Mouse (Mus musculus) thymus, postnatal 4 days (tissue): ENCODE measurements around the gene Tecpr2.
A peak's percentile ranks its signal among the peaks of the same experiment; 100 is the strongest.
"Not testable (repeated sequence)": the region's sequence is repeated elsewhere in the genome, so short reads cannot be mapped to it uniquely, and the experiment has no call there.

Source experiments
- DNase-seq: peaks from one replicate; pipeline ENCODE4 v3.0.0; 2021

Gene Tecpr2

GRCm38 (mm10) chr12:110889036-110890020, at the start of gene Tecpr2, which contains the start of gene Cinp:
Tecpr2 (plus strand) TSS chr12:110889264.
Cinp (minus strand) TSS chr12:110889145.
- DNase-seq, result peak; percentile 94

- DNase-seq, result peak; percentile 98
These were observed 48.5 kb upstream of the Tecpr2 start, which contains the start of gene Mok for GRCm38 (mm10) chr12:110840348-110841198. Mok (minus strand) TSS chr12:110840939.

- no peak for DNase-seq
These were observed 47.2 kb upstream of the Tecpr2 start for GRCm38 (mm10) chr12:110841731-110842493.

GRCm38 (mm10) chr12:110843194-110844048, 45.6 kb upstream of the Tecpr2 start:
- peak; percentile 89 for DNase-seq

GRCm38 (mm10) chr12:110844227-110845130, 44.6 kb upstream of the Tecpr2 start:
- peak; percentile 33 for DNase-seq

GRCm38 (mm10) chr12:110845131-110845880, 43.8 kb upstream of the Tecpr2 start:
- peak; percentile 63 for DNase-seq

GRCm38 (mm10) chr12:110846191-110846765, 42.8 kb upstream of the Tecpr2 start:
- DNase-seq, result no peak

GRCm38 (mm10) chr12:110850010-110850928, 38.8 kb upstream of the Tecpr2 start, which contains the start of gene Zfp839:
Zfp839 (plus strand) TSS chr12:110850253.
- DNase-seq, result peak; percentile 86

- peak; percentile 36 for DNase-seq
These were observed 38.2 kb upstream of the Tecpr2 start for GRCm38 (mm10) chr12:110850929-110851256.

- peak; percentile 42 for DNase-seq
These were observed 37.6 kb upstream of the Tecpr2 start for GRCm38 (mm10) chr12:110851414-110851813.

GRCm38 (mm10) chr12:110851923-110852322, 37.1 kb upstream of the Tecpr2 start:
- no peak for DNase-seq

GRCm38 (mm10) chr12:110854786-110855737, 34.0 kb upstream of the Tecpr2 start:
- no peak for DNase-seq

- peak; percentile 64 for DNase-seq
These were observed 31.9 kb upstream of the Tecpr2 start for GRCm38 (mm10) chr12:110857196-110857595.

GRCm38 (mm10) chr12:110858681-110859080, 30.4 kb upstream of the Tecpr2 start:
- not testable (repeated sequence) for DNase-seq

- DNase-seq, result no peak
These were observed 28.8 kb upstream of the Tecpr2 start for GRCm38 (mm10) chr12:110860293-110860692.

- peak; percentile 72 for DNase-seq
These were observed 27.8 kb upstream of the Tecpr2 start for GRCm38 (mm10) chr12:110861256-110861655.

- DNase-seq, result no peak
These were observed 25.1 kb upstream of the Tecpr2 start for GRCm38 (mm10) chr12:110864008-110864407.
